Mouse (Mus musculus) MEL (cell line): ENCODE results near the gene Scamp4. TPM values are rescaled to one million over a fixed set of nuclear protein-coding genes. Genes with fewer than 3 reads are reported as not detected.

ENCODE experiments used
- DNase-seq: peaks from one replicate; pipeline ENCODE4 v3.0.0; 2011; ENCODE audit warnings: low read depth, low spot score
- H3K27ac ChIP-seq: 2 replicates; pipeline ENCODE4 v1.5.1; 2012; ENCODE audit warnings: low read depth, mild to moderate bottlenecking, control low read depth, low read length, moderate library complexity; ENCODE audit not compliant: control insufficient read depth
- H3K27me3 ChIP-seq, 2 experiments: fragments of 150-350 bp in 1 of 2; sonication (generic) in 1 of 2; 2 replicates each; pipeline ENCODE4 v1.6.1; 2012; ENCODE audit warnings: low read length in 2 of 2, mild to moderate bottlenecking in 2 of 2, improper control_type of control experiment in 1 of 2, moderate library complexity in 1 of 2; ENCODE audit not compliant: insufficient read depth in 2 of 2, control insufficient read depth in 1 of 2
- H3K36me3 ChIP-seq, 2 experiments: 2 replicates each; pipeline ENCODE4 v1.6.1; 2012 to 2014; ENCODE audit warnings: low read length in 2 of 2, improper control_type of control experiment in 1 of 2, inconsistent platforms in 1 of 2, mild to moderate bottlenecking in 1 of 2; ENCODE audit not compliant: insufficient read depth in 2 of 2, control insufficient read depth in 1 of 2
- H3K4me1 ChIP-seq, 2 experiments: fragments of 150-350 bp in 1 of 2; sonication (generic) in 1 of 2; 2 replicates each; pipeline ENCODE4 v1.6.1; 2012; ENCODE audit warnings: low read length in 2 of 2, improper control_type of control experiment in 1 of 2, mild to moderate bottlenecking in 1 of 2; ENCODE audit not compliant: insufficient read depth in 2 of 2, control insufficient read depth in 1 of 2
- H3K4me3 ChIP-seq, 2 experiments: fragments of 150-350 bp in 1 of 2; sonication (generic) in 1 of 2; 2 replicates each; pipeline ENCODE4 v1.5.1; 2012; ENCODE audit warnings: low read depth in 2 of 2, low read length in 2 of 2, mild to moderate bottlenecking in 2 of 2, moderate library complexity in 2 of 2, control low read depth in 1 of 2, improper control_type of control experiment in 1 of 2; ENCODE audit not compliant: control insufficient read depth in 1 of 2, insufficient read depth in 1 of 2
- H3K79me2 ChIP-seq: 2 replicates; pipeline ENCODE4 v1.6.1; 2012; ENCODE audit warnings: mild to moderate bottlenecking, low read length, moderate library complexity; ENCODE audit not compliant: control insufficient read depth, poor library complexity, insufficient read depth
- H3K9ac ChIP-seq: 2 replicates; pipeline ENCODE4 v1.6.1; 2012; ENCODE audit warnings: low read depth, mild to moderate bottlenecking, control low read depth, low read length, moderate library complexity; ENCODE audit not compliant: control insufficient read depth, poor library complexity, severe bottlenecking
- H3K9me3 ChIP-seq: fragments of 150-350 bp; sonication (generic); replicated peaks from 2 replicates; pipeline ENCODE4 v1.6.1; 2012; ENCODE audit warnings: mild to moderate bottlenecking, low read length, improper control_type of control experiment, moderate library complexity; ENCODE audit not compliant: insufficient read depth
- CHD1 ChIP-seq: IDR thresholded peaks from 2 replicates; pipeline ENCODE4 v1.6.1; 2012; ENCODE audit warnings: low read depth, mild to moderate bottlenecking, inconsistent platforms, low read length, improper control_type of control experiment
- CHD2 ChIP-seq: IDR thresholded peaks from 2 replicates; pipeline ENCODE4 v1.6.1; 2011; ENCODE audit warnings: low read length, improper control_type of control experiment
- CTCF ChIP-seq, 3 experiments: IDR thresholded peaks in 2 of 3; conservative IDR thresholded peaks in 1 of 3; 2 replicates each; pipeline ENCODE4 v1.5.1; 2011 to 2012; ENCODE audit warnings: low read length in 3 of 3, low read depth in 2 of 3, mild to moderate bottlenecking in 2 of 3, improper control_type of control experiment in 1 of 3, inconsistent platforms in 1 of 3, mixed read lengths in 1 of 3, moderate library complexity in 1 of 3; ENCODE audit not compliant: control insufficient read depth in 1 of 3, insufficient read depth in 1 of 3, poor library complexity in 1 of 3, severe bottlenecking in 1 of 3
- E2F4 ChIP-seq: IDR thresholded peaks from 2 replicates; pipeline ENCODE4 v1.6.1; 2011; ENCODE audit warnings: low read depth, low read length, improper control_type of control experiment, borderline replicate concordance
- ELF1 ChIP-seq: IDR thresholded peaks from 2 replicates; pipeline ENCODE4 v1.6.1; 2014; ENCODE audit warnings: low read depth, mild to moderate bottlenecking, inconsistent platforms, low read length, improper control_type of control experiment, moderate library complexity
- EP300 ChIP-seq, 2 experiments: IDR thresholded peaks; 2 replicates each; pipeline ENCODE4 v1.6.1; 2011; ENCODE audit warnings: improper control_type of control experiment in 2 of 2, low read length in 2 of 2, low read depth in 1 of 2, mild to moderate bottlenecking in 1 of 2
- ETS1 ChIP-seq: IDR thresholded peaks from 2 replicates; pipeline ENCODE4 v1.6.1; 2012; ENCODE audit warnings: low read depth, mild to moderate bottlenecking, inconsistent platforms, low read length, improper control_type of control experiment, moderate library complexity
- GABPA ChIP-seq: IDR thresholded peaks from 2 replicates; pipeline ENCODE4 v1.6.1; 2012; ENCODE audit warnings: low read depth, mild to moderate bottlenecking, inconsistent platforms, low read length, improper control_type of control experiment, moderate library complexity
- GATA1 ChIP-seq: IDR thresholded peaks from 2 replicates; pipeline ENCODE4 v1.6.1; 2011; ENCODE audit warnings: low read depth, low read length, improper control_type of control experiment
- JUND ChIP-seq: IDR thresholded peaks from 2 replicates; pipeline ENCODE4 v1.6.1; 2011; ENCODE audit warnings: low read depth, mild to moderate bottlenecking, improper control_type of control experiment, low read length
- KAT2A ChIP-seq: conservative IDR thresholded peaks from 2 replicates; pipeline ENCODE4 v1.6.1; 2012; ENCODE audit warnings: low read depth, low read length, improper control_type of control experiment, inconsistent platforms
- MAFK ChIP-seq: IDR thresholded peaks from 2 replicates; pipeline ENCODE4 v1.6.1; 2011; ENCODE audit warnings: low read depth, mild to moderate bottlenecking, low read length, improper control_type of control experiment, borderline replicate concordance
- MAZ ChIP-seq: IDR thresholded peaks from 2 replicates; pipeline ENCODE4 v1.6.1; 2012; ENCODE audit warnings: low read depth, mild to moderate bottlenecking, inconsistent platforms, low read length, improper control_type of control experiment
- MEF2A ChIP-seq: IDR thresholded peaks from 2 replicates; pipeline ENCODE4 v1.6.1; 2014; ENCODE audit warnings: low read depth, mild to moderate bottlenecking, inconsistent platforms, low read length, improper control_type of control experiment; ENCODE audit not compliant: poor library complexity, insufficient replicate concordance, severe bottlenecking; ENCODE audit errors: extremely low read depth
- MXI1 ChIP-seq: IDR thresholded peaks from 2 replicates; pipeline ENCODE4 v1.6.1; 2011; ENCODE audit warnings: mild to moderate bottlenecking, low read depth, low read length, improper control_type of control experiment
- MYB ChIP-seq: IDR thresholded peaks from 2 replicates; pipeline ENCODE4 v1.6.1; 2011; ENCODE audit warnings: mild to moderate bottlenecking, low read depth, low read length, improper control_type of control experiment
- MYC ChIP-seq: IDR thresholded peaks from 2 replicates; pipeline ENCODE4 v1.6.1; 2011; ENCODE audit warnings: low read depth, mild to moderate bottlenecking, low read length, improper control_type of control experiment, moderate library complexity
- NELFE ChIP-seq: IDR thresholded peaks from 2 replicates; pipeline ENCODE4 v1.6.1; 2011; ENCODE audit warnings: low read depth, low read length, improper control_type of control experiment
- POLR2AphosphoS5 ChIP-seq: IDR thresholded peaks from 2 replicates; pipeline ENCODE4 v1.6.1; 2012; ENCODE audit warnings: low read depth, borderline replicate concordance, mild to moderate bottlenecking, inconsistent platforms, low read length, moderate library complexity, mixed read lengths
- RAD21 ChIP-seq: IDR thresholded peaks from 2 replicates; pipeline ENCODE4 v1.6.1; 2011; ENCODE audit warnings: mild to moderate bottlenecking, low read depth, low read length, improper control_type of control experiment
- SIN3A ChIP-seq: IDR thresholded peaks from 2 replicates; pipeline ENCODE4 v1.6.1; 2012; ENCODE audit warnings: low read length, improper control_type of control experiment, inconsistent platforms
- TAL1 ChIP-seq: IDR thresholded peaks from 2 replicates; pipeline ENCODE4 v1.6.1; 2012; ENCODE audit warnings: mild to moderate bottlenecking, inconsistent platforms, low read length, moderate library complexity, mixed read lengths
- TBP ChIP-seq: IDR thresholded peaks from 2 replicates; pipeline ENCODE4 v1.8.0; 2011; ENCODE audit warnings: low read depth, low read length, improper control_type of control experiment
- TCF12 ChIP-seq: IDR thresholded peaks from 2 replicates; pipeline ENCODE4 v1.6.1; 2014; ENCODE audit warnings: low read depth, mild to moderate bottlenecking, inconsistent platforms, low read length, improper control_type of control experiment, moderate library complexity
- UBTF ChIP-seq: IDR thresholded peaks from 2 replicates; pipeline ENCODE4 v1.6.1; 2012; ENCODE audit warnings: low read depth, mild to moderate bottlenecking, inconsistent platforms, low read length, improper control_type of control experiment, moderate library complexity, borderline replicate concordance; ENCODE audit not compliant: insufficient read depth
- USF2 ChIP-seq, 2 experiments: IDR thresholded peaks; 2 replicates each; pipeline ENCODE4 v1.6.1; 2011 to 2012; ENCODE audit warnings: improper control_type of control experiment in 2 of 2, low read length in 2 of 2, borderline replicate concordance in 1 of 2, inconsistent platforms in 1 of 2, low read depth in 1 of 2, mild to moderate bottlenecking in 1 of 2; ENCODE audit not compliant: insufficient read depth in 1 of 2
- ZC3H11A ChIP-seq: IDR thresholded peaks from 2 replicates; pipeline ENCODE4 v1.6.1; 2012; ENCODE audit warnings: low read depth, mild to moderate bottlenecking, inconsistent platforms, low read length, improper control_type of control experiment
- ZKSCAN1 ChIP-seq: IDR thresholded peaks from 2 replicates; pipeline ENCODE4 v1.6.1; 2012; ENCODE audit warnings: low read depth, mild to moderate bottlenecking, inconsistent platforms, low read length, improper control_type of control experiment, moderate library complexity
- ZMIZ1 ChIP-seq: IDR thresholded peaks from 2 replicates; pipeline ENCODE4 v1.6.1; 2012; ENCODE audit warnings: low read depth, mild to moderate bottlenecking, inconsistent platforms, low read length, improper control_type of control experiment, moderate library complexity
- ZNF384 ChIP-seq: IDR thresholded peaks from 2 replicates; pipeline ENCODE4 v1.6.1; 2012; ENCODE audit warnings: low read depth, mild to moderate bottlenecking, inconsistent platforms, low read length, improper control_type of control experiment
- polyA plus RNA-seq, 2 experiments: library from polyadenylated mRNA; stranded (reverse) in 1 of 2; unstranded in 1 of 2; fragments of >175 nt in 1 of 2; fragments of >200 nt in 1 of 2; gene quantifications; 2 replicates each; pipeline versions ENCODE4 v1.2.1 to v1.2.4; 2012; ENCODE audit warnings: low replicate concordance in 2 of 2, low read depth in 1 of 2; ENCODE audit not compliant: insufficient read length in 2 of 2, insufficient read depth in 1 of 2, missing spikeins in 1 of 2
- total RNA-seq: library from RNA; depleted of rRNA; stranded (reverse); fragments of 300-350 nt; gene quantifications from 2 replicates; pipeline ENCODE4 v1.2.3, GENCODE M21; 2012

Gene Scamp4
- total and polyA plus RNA-seq, 3 experiments = 34.2 to 140 TPM; not detected in 1

DNA sequence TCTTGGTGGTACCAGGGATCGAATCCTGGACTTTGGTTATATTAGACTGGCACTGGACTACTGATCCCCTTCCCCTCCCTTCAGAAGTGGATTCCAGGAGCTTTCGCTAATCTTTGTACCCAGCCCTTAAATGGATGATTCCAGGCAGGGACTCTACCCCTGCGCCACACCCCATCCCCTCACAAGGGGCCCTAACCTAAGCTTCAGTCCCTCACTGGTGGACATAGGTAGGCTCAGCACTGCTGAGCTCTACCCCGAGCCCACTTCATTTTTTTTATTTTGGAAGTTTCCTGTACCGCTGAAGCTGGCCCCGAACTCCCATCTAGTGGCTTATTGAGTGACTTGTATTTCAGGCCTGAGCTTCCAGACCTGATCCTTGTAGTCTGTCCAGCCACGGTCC, 692 bp downstream of the Scamp4 start:
- Histone ChIP-seq H3K79me2 (peaks cover 37% of the 10 kb centered on the region), H3K27ac (peak overlapping the region; percentile 40), H3K36me3 (peaks cover 2 to 15% of the 10 kb centered on the region in 2 experiments; a peak in 3 of 4 replicates), H3K4me1 (peaks cover 8 to 17% of the 10 kb centered on the region in 2 experiments), H3K4me3 (peak overlapping the region; percentile 78 to 91), H3K9ac (peak overlapping the region; percentile 92), H3K27me3 (no peaks in the 10 kb centered on the region)
- TF ChIP-seq MYC (no peak), POLR2AphosphoS5 (no peak), SIN3A (no peak), CTCF (IDR thresholded peaks at IDR 0.05 in 2 of 3, conservative IDR thresholded peaks at IDR 0.05 in 1 of 3; ENCODE audit: control insufficient read depth in 1 of 3, insufficient read depth in 1 of 3, low read depth in 2 of 3, low read length in 3 of 3, poor library complexity in 1 of 3, severe bottlenecking in 1 of 3) (no peak), ZC3H11A (no peak), CHD1 (no peak), ELF1 (no peak), GABPA (no peak), ZKSCAN1 (no peak), MAFK (no peak), EP300 (IDR thresholded peaks at IDR 0.05; ENCODE audit: low read depth in 1 of 2, low read length in 2 of 2) (no peak), USF2 (IDR thresholded peaks at IDR 0.05; ENCODE audit: borderline replicate concordance in 1 of 2, insufficient read depth in 1 of 2, low read depth in 1 of 2, low read length in 2 of 2) (no peak), TAL1 (no peak), MXI1 (no peak), RAD21 (no peak), MYB (no peak), ZMIZ1 (no peak), TCF12 (no peak), NELFE (no peak)
- TF ChIP-seq, all 39 proteins: peak for 0
- no peak for DNase-seq
- H3K9me3 ChIP-seq = no peaks in the 10 kb centered on the region

DNA sequence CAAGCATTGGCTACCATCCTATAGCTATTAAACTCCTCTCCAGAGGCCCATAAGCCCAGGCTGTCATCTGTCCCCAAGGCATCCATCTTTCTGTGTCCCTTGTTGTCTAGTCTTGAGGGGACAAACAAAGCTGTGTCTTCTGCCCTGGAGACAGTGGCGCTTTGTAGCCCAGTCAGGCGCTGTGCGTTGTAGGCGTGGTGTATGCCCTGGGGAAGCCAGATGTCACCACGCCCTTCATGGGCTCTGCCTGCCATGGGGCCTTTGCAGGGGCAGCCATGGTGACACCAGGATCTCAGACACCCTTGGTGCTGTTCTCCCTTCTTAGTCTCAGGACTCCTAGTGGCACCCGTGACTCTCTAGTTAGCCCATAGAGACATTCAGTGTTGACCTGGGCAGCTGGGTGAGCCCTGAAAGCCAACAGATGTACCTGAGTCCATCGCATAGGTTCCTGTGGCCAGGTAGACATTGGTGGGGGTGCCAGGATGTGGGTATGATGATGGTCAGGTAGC, 1.4 kb downstream of the Scamp4 start:
- TF ChIP-seq CHD2 (no peak), E2F4 (no peak), GABPA (no peak), MXI1 (no peak), UBTF (no peak), CHD1 (no peak), ETS1 (no peak), TAL1 (no peak), MAZ (no peak), ZMIZ1 (no peak), EP300 (IDR thresholded peaks at IDR 0.05; ENCODE audit: low read depth in 1 of 2, low read length in 2 of 2) (no peak), POLR2AphosphoS5 (no peak), ZKSCAN1 (no peak), SIN3A (no peak), ZNF384 (no peak), MEF2A (no peak), GATA1 (no peak), KAT2A (no peak), JUND (no peak), TBP (no peak)
- TF ChIP-seq, all 39 proteins: peak for 0
- peaks cover 2 to 15% of the 10 kb centered on the region in 2 experiments; a peak in 3 of 4 replicates for H3K36me3 ChIP-seq
- no peaks in the 10 kb centered on the region for H3K9me3 ChIP-seq
- DNase-seq = no peak
- H3K4me3 ChIP-seq = peak overlapping the region; percentile 78 to 91; a peak in 3 of 4 replicates
- H3K27me3 ChIP-seq = no peaks in the 10 kb centered on the region
- peaks cover 37% of the 10 kb centered on the region for H3K79me2 ChIP-seq
- peak overlapping the region; percentile 92 for H3K9ac ChIP-seq
- H3K27ac ChIP-seq = no peak overlapping the region
- peaks cover 8 to 17% of the 10 kb centered on the region in 2 experiments for H3K4me1 ChIP-seq
